Mouse (Mus musculus) myocyte (in vitro differentiated cells): ENCODE results near the gene Abcg4. TPM values are rescaled to one million over a fixed set of nuclear protein-coding genes. Genes with fewer than 3 reads are reported as not detected.

Experiments used
- H3K27me3 ChIP-seq: one replicate; pipeline ENCODE4 v1.6.1; 2011; ENCODE audit not compliant: control insufficient read depth, insufficient read depth, insufficient read length
- H3K36me3 ChIP-seq: one replicate; pipeline ENCODE4 v1.6.1; 2011; ENCODE audit not compliant: control insufficient read depth, insufficient read depth
- H3K4me2 ChIP-seq: one replicate; pipeline ENCODE4 v1.6.1; 2011; ENCODE audit warnings: low read depth, control low read depth
- H3K4me3 ChIP-seq: one replicate; pipeline ENCODE4 v1.5.1; 2011; ENCODE audit warnings: mild to moderate bottlenecking, control low read depth, moderate library complexity
- H3K79me2 ChIP-seq: one replicate; pipeline ENCODE4 v1.6.1; 2011; ENCODE audit not compliant: control insufficient read depth, insufficient read depth
- H3ac ChIP-seq: one replicate; pipeline ENCODE4 v1.6.1; 2011; ENCODE audit not compliant: control insufficient read depth, insufficient read length
- CEBPB ChIP-seq: IDR thresholded peaks from 2 replicates; pipeline ENCODE4 v1.6.1; 2011; ENCODE audit warnings: mild to moderate bottlenecking, moderate library complexity; ENCODE audit not compliant: poor library complexity, insufficient read depth, severe bottlenecking
- E2F4 ChIP-seq: IDR thresholded peaks from one replicate; pipeline ENCODE4 v1.6.1; 2011; ENCODE audit warnings: mild to moderate bottlenecking, control low read depth, moderate library complexity; ENCODE audit not compliant: insufficient read depth
- MAX ChIP-seq: IDR thresholded peaks from one replicate; pipeline ENCODE4 v1.6.1; 2011; ENCODE audit warnings: low read depth, mild to moderate bottlenecking, control low read depth
- MYOD1 ChIP-seq, 3 experiments: IDR thresholded peaks; one replicate each; pipeline ENCODE4 v1.6.1; 2011; ENCODE audit warnings: control low read depth in 2 of 3, low read depth in 2 of 3, mild to moderate bottlenecking in 2 of 3, moderate library complexity in 1 of 3; ENCODE audit not compliant: insufficient read length in 2 of 3, control insufficient read depth in 1 of 3
- MYOG ChIP-seq, 3 experiments: IDR thresholded peaks; one replicate each; pipeline ENCODE4 v1.6.1; 2011; ENCODE audit warnings: control low read depth in 2 of 3, low read depth in 2 of 3, mild to moderate bottlenecking in 2 of 3; ENCODE audit not compliant: insufficient read length in 2 of 3, control insufficient read depth in 1 of 3, insufficient read depth in 1 of 3
- POLR2A ChIP-seq: IDR thresholded peaks from one replicate; pipeline ENCODE4 v1.6.1; 2011; ENCODE audit warnings: low read depth, mild to moderate bottlenecking, control low read depth, moderate library complexity; ENCODE audit not compliant: insufficient read length
- POLR2AphosphoS2 ChIP-seq: IDR thresholded peaks from one replicate; pipeline ENCODE4 v1.6.1; 2011; ENCODE audit warnings: low read depth, control low read depth; ENCODE audit not compliant: insufficient read length
- REST ChIP-seq: IDR thresholded peaks from one replicate; pipeline ENCODE4 v1.6.1; 2011; ENCODE audit warnings: mild to moderate bottlenecking, control low read depth, moderate library complexity; ENCODE audit not compliant: insufficient read depth, insufficient read length
- SRF ChIP-seq: IDR thresholded peaks from one replicate; pipeline ENCODE4 v1.6.1; 2011; ENCODE audit warnings: low read depth; ENCODE audit not compliant: control insufficient read depth, insufficient read length
- TCF12 ChIP-seq: IDR thresholded peaks from one replicate; pipeline ENCODE4 v1.6.1; 2011; ENCODE audit warnings: mild to moderate bottlenecking, control low read depth; ENCODE audit not compliant: poor library complexity, insufficient read depth, severe bottlenecking
- TCF3 ChIP-seq: IDR thresholded peaks from one replicate; pipeline ENCODE4 v1.6.1; 2011; ENCODE audit warnings: low read depth, control low read depth; ENCODE audit not compliant: insufficient read length
- USF1 ChIP-seq: IDR thresholded peaks from one replicate; pipeline ENCODE4 v1.6.1; 2011; ENCODE audit warnings: low read depth, mild to moderate bottlenecking, control low read depth, moderate library complexity
- polyA plus RNA-seq: library from polyadenylated mRNA; unstranded; fragments of >200 nt; fragmentation: generic; extraction: Trizol; gene quantifications from one replicate; pipeline ENCODE4 v1.2.1, GENCODE M21; 2012; ENCODE audit warnings: missing spikeins

The Abcg4 gene
- polyA plus RNA-seq, 1 experiment, result 0.10 TPM

DNA sequence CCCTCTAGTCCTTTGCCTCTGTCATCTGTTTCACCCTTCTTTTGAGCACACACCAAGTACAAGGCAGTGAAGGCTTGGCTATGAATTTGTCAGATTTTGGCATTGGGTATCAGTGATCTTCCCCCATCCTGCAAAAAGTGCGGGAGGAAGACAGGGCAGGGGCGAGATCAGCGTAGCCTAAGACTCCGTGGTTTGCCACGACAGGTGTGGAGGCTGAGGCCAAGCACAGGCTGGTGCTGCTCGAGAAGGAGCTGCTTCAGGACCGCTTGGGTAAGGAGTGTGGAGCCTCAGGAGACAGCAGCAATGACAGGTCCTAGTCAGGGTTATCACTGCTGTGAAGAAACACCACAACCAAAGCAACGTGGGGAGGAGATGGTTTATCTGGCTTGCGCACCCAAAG, 47.0 kb downstream of the Abcg4 start:
- H3K4me2 ChIP-seq, result no peak overlapping the region
- TF ChIP-seq MYOG (IDR thresholded peaks at IDR 0.05; ENCODE audit: control insufficient read depth in 1 of 3, insufficient read depth in 1 of 3, insufficient read length in 2 of 3, low read depth in 2 of 3) (peak in 2 of 3 experiments; percentile 57 to 69), POLR2AphosphoS2 (no peak), MYOD1 (IDR thresholded peaks at IDR 0.05; ENCODE audit: control insufficient read depth in 1 of 3, insufficient read length in 2 of 3, low read depth in 2 of 3) (peak in 2 of 3 experiments; percentile 56 to 67)
- H3ac ChIP-seq, result no peak overlapping the region
- no peaks in the 10 kb centered on the region for H3K79me2 ChIP-seq
- H3K27me3 ChIP-seq, result peaks cover under 1% of the 10 kb centered on the region
- no peaks in the 10 kb centered on the region for H3K36me3 ChIP-seq
- no peak overlapping the region for H3K4me3 ChIP-seq

DNA sequence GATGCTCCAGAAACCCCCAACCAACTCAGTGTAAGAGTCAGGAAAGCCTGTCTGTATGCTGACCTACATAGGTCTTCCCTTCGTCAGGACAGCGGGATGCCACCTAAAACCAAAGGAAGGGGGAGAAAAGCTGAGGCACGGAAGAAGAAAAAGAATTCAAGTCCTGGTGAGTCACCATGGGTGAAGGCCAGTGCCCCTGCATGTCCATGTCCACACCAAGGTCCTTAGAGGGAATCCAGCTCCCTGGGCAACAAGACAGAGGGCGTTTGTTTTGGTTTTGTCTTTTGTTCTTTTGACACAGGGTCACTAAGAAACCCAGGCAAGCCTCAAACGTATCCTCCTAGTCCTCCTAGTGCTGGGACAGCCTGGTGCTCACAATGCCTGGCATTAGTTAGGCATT, 47.5 kb downstream of the Abcg4 start:
- Histone ChIP-seq H3K4me2 (peak overlapping the region; percentile 18), H3K79me2 (no peaks in the 10 kb centered on the region)
- no peak for TF ChIP-seq USF1
- TF ChIP-seq POLR2A, result no peak
- TF ChIP-seq SRF, result no peak
- no peak for TF ChIP-seq POLR2AphosphoS2
- TF ChIP-seq REST, result no peak
- no peak for TF ChIP-seq MYOD1 (IDR thresholded peaks at IDR 0.05; ENCODE audit: control insufficient read depth in 1 of 3, insufficient read length in 2 of 3, low read depth in 2 of 3)
- TF ChIP-seq E2F4, result no peak

DNA sequence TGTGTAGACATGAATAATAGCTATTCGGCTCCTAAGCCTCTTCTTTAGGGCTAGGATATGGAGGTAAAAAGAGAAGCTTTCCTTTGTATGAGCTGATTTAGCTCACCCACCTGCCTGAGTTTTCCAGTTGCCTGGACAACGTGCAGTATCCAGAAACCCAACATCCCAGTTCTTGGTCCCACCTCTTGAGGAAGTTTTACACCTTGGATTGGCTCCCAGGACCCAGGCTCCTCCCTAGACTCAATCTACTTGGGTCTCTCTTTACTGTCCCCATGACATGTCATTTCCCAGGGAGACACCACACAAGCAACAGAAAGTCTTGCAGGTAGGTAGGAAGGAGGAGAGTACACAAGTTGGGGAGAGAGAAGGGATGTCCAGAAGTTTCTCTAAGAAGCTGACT, 48.0 kb downstream of the Abcg4 start, which contains the start of gene Ccdc153:
Gene Ccdc153 (plus strand): TSS at position 278 of the 400 bp plus-strand sequence.
- Histone ChIP-seq H3K4me3 (no peak within 1 kb of the TSS), H3K27me3 (no peaks in the 10 kb centered on the region), H3K36me3 (no peaks in the 10 kb centered on the region), H3K79me2 (no peaks in the 10 kb centered on the region), H3ac (no peak within 1 kb of the TSS), H3K4me2 (peak within 1 kb of the TSS; percentile 18)
- TF ChIP-seq TCF3 (no peak), CEBPB (no peak), TCF12 (no peak), E2F4 (no peak)

More for the DNA sequence above, 47.5 kb downstream of the Abcg4 start:
- H3K36me3 ChIP-seq, result no peaks in the 10 kb centered on the region
- no peak overlapping the region for H3ac ChIP-seq
- no peak overlapping the region for H3K4me3 ChIP-seq
- H3K27me3 ChIP-seq, result no peaks in the 10 kb centered on the region

DNA sequence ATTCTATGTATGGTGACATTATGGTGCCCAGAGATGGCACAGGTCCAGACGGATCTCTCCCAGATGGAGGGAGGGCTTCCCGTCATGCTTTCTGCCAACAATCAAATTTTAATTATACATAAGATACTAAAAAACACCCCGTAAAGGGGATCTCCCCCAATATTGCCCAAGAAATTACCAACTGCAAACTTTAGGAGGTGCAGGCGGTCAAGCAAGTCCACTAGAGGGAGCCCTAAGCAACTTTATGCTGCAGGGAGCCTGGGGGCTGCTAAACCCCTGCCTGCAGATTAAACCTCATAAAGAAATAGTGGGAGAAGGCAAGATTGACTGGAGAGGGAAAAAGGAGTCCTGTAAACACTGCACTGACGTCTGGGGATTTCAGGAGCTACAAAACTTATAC, 49.0 kb downstream of the Abcg4 start:
- no peaks in the 10 kb centered on the region for H3K79me2 ChIP-seq
- H3ac ChIP-seq, result no peak overlapping the region
- no peaks in the 10 kb centered on the region for H3K36me3 ChIP-seq
- no peak overlapping the region for H3K4me2 ChIP-seq
- no peak overlapping the region for H3K4me3 ChIP-seq
- H3K27me3 ChIP-seq, result no peaks in the 10 kb centered on the region
- TF ChIP-seq TCF3 (no peak), TCF12 (no peak), REST (no peak), E2F4 (no peak)

GRCm38 (mm10) chr9:44238501-44239190, 49.8 kb downstream of the Abcg4 start:
- Histone ChIP-seq H3K79me2 (no peaks in the 10 kb centered on the region), H3K36me3 (no peaks in the 10 kb centered on the region), H3K4me3 (no peak overlapping the region), H3K4me2 (no peak overlapping the region), H3K27me3 (no peaks in the 10 kb centered on the region), H3ac (no peak overlapping the region)
- TF ChIP-seq TCF12 (no peak), POLR2A (no peak), POLR2AphosphoS2 (no peak), USF1 (no peak), CEBPB (no peak)

DNA sequence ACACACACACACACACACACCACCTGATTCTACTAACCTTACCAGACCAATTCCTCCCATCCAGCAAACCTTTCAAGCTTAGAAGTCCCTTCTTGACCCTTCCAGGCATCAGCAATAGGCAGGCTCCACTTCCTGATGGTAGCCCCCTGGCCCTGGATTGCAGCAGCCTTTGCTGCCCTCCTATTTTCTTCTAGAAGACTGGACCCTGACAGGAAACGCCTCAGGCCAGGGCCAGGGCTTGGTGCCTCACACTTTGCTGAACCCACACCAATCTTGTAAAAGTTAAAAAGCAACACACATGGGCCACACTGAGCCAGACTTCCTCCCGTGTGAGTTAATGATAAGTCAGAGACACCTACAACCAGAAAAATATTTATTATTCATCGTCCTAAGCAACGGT, 51.3 kb downstream of the Abcg4 start:
- Histone ChIP-seq H3K4me2 (no peak overlapping the region), H3K27me3 (no peaks in the 10 kb centered on the region), H3ac (no peak overlapping the region), H3K36me3 (no peaks in the 10 kb centered on the region), H3K79me2 (peaks cover 12% of the 10 kb centered on the region), H3K4me3 (no peak overlapping the region)
- TF ChIP-seq POLR2A (no peak), MAX (no peak), MYOG (IDR thresholded peaks at IDR 0.05; ENCODE audit: control insufficient read depth in 1 of 3, insufficient read depth in 1 of 3, insufficient read length in 2 of 3, low read depth in 2 of 3) (no peak), MYOD1 (IDR thresholded peaks at IDR 0.05; ENCODE audit: control insufficient read depth in 1 of 3, insufficient read length in 2 of 3, low read depth in 2 of 3) (no peak), E2F4 (no peak), REST (no peak), SRF (no peak), USF1 (no peak), TCF3 (no peak), POLR2AphosphoS2 (no peak), CEBPB (no peak), TCF12 (no peak)
